Comparison of ENCODE assay signal across 22 mouse cellular contexts in the genomic region with DNA sequence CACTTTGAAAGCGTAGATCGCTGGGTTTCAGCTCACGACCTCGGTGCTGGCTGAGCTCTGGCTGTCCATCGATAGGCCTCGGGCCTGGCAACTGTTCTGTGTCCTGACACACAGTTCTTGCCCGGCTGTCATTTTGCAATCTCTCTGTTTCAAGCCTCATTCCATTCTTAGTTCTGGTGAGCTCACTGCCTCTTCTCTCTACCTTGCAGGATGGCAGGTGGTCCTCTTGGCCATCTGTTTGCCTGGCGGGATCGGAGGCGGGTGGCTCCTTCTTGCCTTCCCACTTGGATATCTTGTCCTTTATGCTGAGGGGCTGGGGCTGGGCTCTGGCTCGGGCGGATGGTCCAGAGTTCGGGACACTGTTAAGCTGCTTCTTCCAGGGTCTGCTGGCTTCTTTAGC. TPM values are rescaled to one million over a fixed set of nuclear protein-coding genes. Genes with fewer than 3 reads are reported as not detected.
DNase-seq lines count a peak whose midpoint lies in the region; ATAC-seq lines count a peak whose summit lies in the region.
"Had no signal": no experiment of that assay in that cellular context is flagged by ENCODE, and none has a peak within 500 bp of the region (broad histone marks: within the 10 kb centered on the region; RNA-seq: fewer than 3 reads in every experiment).

No protein-coding gene starts in this region.

- no peak overlapping the region for H3K4me2 ChIP-seq in lung, embryonic 15.5 days
- H3K4me2 ChIP-seq: forebrain, embryonic 15.5 days; limb, embryonic 15.5 days had no signal

- H3K36me3 ChIP-seq in lung, embryonic 15.5 days: peaks cover 43% of the 10 kb centered on the region

- no peak overlapping the region for H3K9ac ChIP-seq in lung, embryonic 15.5 days
- H3K9ac ChIP-seq: forebrain, embryonic 15.5 days; limb, embryonic 15.5 days; liver, embryonic 14.5 days had no signal

- 91% methylated on average over 13 of the region's 13 CpGs for WGBS in lung, embryonic 15.5 days

- H3K4me1 ChIP-seq in lung, embryonic 15.5 days: peaks cover 16% of the 10 kb centered on the region

- no peaks in the 10 kb centered on the region for H3K9me3 ChIP-seq in lung, embryonic 15.5 days
- H3K9me3 ChIP-seq: forebrain, embryonic 15.5 days; limb, embryonic 15.5 days had no signal

- intact Hi-C loops in left cerebral cortex, postnatal 36 days (cut with DNase I): no loop called here

- ATAC-seq in lung, embryonic 15.5 days (ENCODE audit: borderline replicate concordance, extremely low read depth, low FRiP score, low TSS enrichment): no peak
- ATAC-seq: activated CD4-positive, CD25-positive, alpha-beta regulatory T cell, adult 4 months; forebrain, embryonic 15.5 days; hindbrain, embryonic 16.5 days had no signal

- DNase-seq in lung, postnatal 25 days (ENCODE audit: low spot score): no peak
- DNase-seq in cerebellum, adult 11-12 months: peak; percentile 88
- DNase-seq in cerebellum, postnatal 10 days: peak; percentile 71 to 81
- DNase-seq in adipocyte (ENCODE audit: low spot score): no peak
- no peak for DNase-seq in kidney, postnatal 25 days
- no peak for DNase-seq in left cerebral cortex, postnatal 36 days (ENCODE audit: low spot score in 2 of 2)
- DNase-seq: adrenal gland, postnatal 10 days; B cell, adult 2 months; gastrocnemius, postnatal 10 days; kidney, postnatal 36 days; midbrain, embryonic 14.5 days; right cerebral cortex, postnatal 25 days; spleen, adult 18-20 months; thymus, postnatal 14 days had no signal

- peak overlapping the region; percentile 49; the same call in 1 of the 2 replicates for H3K27ac ChIP-seq in lung, embryonic 15.5 days
- H3K27ac ChIP-seq: forebrain, embryonic 15.5 days; limb, embryonic 15.5 days; liver, embryonic 14.5 days had no signal

- H3K27me3 ChIP-seq in lung, embryonic 15.5 days: no peaks in the 10 kb centered on the region
- H3K27me3 ChIP-seq: forebrain, embryonic 15.5 days; limb, embryonic 15.5 days had no signal

- H3K4me3 ChIP-seq in lung, embryonic 15.5 days: no peak overlapping the region
- H3K4me3 ChIP-seq: forebrain, embryonic 15.5 days; heart, embryonic 10.5 days; limb, embryonic 15.5 days had no signal

RNA-seq across cellular contexts. Expression of a gene that starts 34.5 kb away (rescaled TPM):
- polyA plus RNA-seq in lung, embryonic 15.5 days (2015; fragmentation: Nextera tagmentation; extraction: Ambion mirVana): 20.5 and 20.8 TPM in 2 replicates
- total RNA-seq in left cerebral cortex, postnatal 36 days (2021): 10 to 100 TPM; 20.5 to 23.7 TPM
- total RNA-seq: megakaryocyte-erythroid progenitor cell, adult 5-6 weeks had no signal

RNA-seq across cellular contexts. Expression of a gene that starts 50.5 kb away (rescaled TPM):
- polyA plus RNA-seq in lung, embryonic 15.5 days (2015; fragmentation: Nextera tagmentation; extraction: Ambion mirVana): 26.6 and 28.5 TPM in 2 replicates
- total RNA-seq in left cerebral cortex, postnatal 36 days (2021): 10 to 100 TPM; 28.5 to 31.7 TPM

Comparison
In these comparisons a context has a peak if more than half of its experiments do, and no peak if none do; other contexts are left out.
1. DNase-seq: peak in cerebellum, adult 11-12 months (single experiment) and cerebellum, postnatal 10 days (2 of 2); none in lung, postnatal 25 days (single experiment), adipocyte (single experiment), kidney, postnatal 25 days (0 of 2) and left cerebral cortex, postnatal 36 days (0 of 2).